Mouse (Mus musculus): ENCODE results near the gene Rpl12.
"Not testable (repeated sequence)": the region's sequence is repeated elsewhere in the genome, so short reads cannot be mapped to it uniquely, and the experiment has no call there.

Gene Rpl12

DNA sequence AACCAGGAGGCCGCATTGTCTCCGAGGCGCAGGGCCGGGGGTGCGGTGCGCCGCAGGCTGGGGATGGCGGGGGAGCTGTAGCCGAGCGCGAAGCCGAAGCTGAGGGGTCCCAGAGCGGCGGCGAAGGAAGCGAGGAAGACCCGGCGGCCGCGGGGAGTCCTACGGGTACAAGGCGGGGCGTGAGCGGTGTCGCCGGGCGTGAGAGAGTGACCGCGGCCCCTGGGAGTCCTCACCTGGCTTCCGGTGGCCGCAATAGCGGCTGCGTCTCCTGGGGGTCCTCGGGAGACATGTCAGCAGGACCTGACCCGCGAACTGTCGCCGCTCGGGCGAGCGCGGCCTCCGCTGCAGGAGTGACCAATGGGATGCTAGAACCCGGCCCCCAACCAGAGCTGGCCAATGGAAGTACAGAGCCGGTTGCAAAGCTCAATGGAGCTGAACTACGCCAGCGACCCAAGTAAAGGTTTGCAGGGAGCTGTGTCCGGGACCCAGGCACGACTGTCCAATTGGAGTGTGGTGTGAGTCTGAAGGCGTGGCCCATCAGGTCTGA is 20.4 kb downstream of the Rpl12 start, which contains the start of gene Slc2a8:
Gene Slc2a8, minus strand, starts transcription at position 359 of the 547 bp plus-strand sequence.
- DNase-seq (ENCODE audit: low spot score in 2 of 2), result peak; percentile 91 to 95

- DNase-seq (ENCODE audit: low spot score in 2 of 2), result no peak
Measured at GRCm38 (mm10) chr2:32982700-32983099, 21.3 kb downstream of the Rpl12 start.

GRCm38 (mm10) chr2:32983617-32984016 is 22.3 kb downstream of the Rpl12 start:
- no peak for DNase-seq (ENCODE audit: low spot score in 2 of 2)

GRCm38 (mm10) chr2:32985844-32986243 is 24.5 kb downstream of the Rpl12 start:
- no peak for DNase-seq (ENCODE audit: low spot score in 2 of 2)

DNA sequence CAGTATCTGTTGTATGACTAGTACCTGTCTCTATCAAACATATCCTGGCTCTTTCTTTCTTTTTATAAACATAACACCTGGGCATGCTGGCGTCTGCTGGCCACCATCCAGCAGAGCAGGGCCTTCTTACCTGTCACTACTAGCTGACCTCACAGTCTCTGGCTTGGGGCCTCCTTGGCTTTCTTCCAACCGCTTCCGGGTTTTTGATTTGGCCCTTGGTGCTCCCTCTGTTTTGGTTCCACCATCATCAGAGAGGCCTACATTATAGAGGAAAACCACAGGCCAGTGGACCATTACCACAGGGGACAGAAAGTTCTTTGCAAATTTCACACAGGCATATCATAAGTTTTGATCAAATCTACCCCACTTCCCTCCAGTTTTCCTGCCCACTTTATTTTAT is 28.0 kb downstream of the Rpl12 start:
- no peak for DNase-seq (ENCODE audit: low spot score in 2 of 2)

- no peak for DNase-seq (ENCODE audit: low spot score in 2 of 2)
Measured at GRCm38 (mm10) chr2:32990167-32990832, 28.9 kb downstream of the Rpl12 start.

DNA sequence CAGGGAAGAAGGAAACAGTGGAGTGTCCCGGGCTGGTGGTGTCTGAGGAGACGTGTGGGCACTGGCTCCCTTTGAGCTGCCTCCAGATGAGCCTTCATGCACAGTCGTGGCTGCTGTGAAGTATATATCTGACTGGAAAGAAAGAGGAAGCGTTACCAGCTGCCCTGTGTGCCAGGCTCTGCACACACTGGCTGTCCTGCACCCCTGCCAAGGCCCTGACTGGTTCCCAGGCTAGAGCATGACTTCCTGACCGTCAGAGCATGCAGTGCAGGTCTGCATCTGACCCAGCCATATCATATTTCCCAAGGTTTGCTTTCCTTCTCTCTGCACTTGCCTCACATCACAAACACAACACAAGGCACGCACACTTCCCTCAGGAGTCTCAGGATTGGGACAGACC is 30.8 kb downstream of the Rpl12 start:
- DNase-seq (ENCODE audit: low spot score in 2 of 2), result no peak

- no peak for DNase-seq (ENCODE audit: low spot score in 2 of 2)
Measured at GRCm38 (mm10) chr2:32997081-32997480, 35.7 kb downstream of the Rpl12 start.

GRCm38 (mm10) chr2:32997792-32998191 is 36.4 kb downstream of the Rpl12 start:
- DNase-seq (ENCODE audit: low spot score in 2 of 2), result no peak

DNA sequence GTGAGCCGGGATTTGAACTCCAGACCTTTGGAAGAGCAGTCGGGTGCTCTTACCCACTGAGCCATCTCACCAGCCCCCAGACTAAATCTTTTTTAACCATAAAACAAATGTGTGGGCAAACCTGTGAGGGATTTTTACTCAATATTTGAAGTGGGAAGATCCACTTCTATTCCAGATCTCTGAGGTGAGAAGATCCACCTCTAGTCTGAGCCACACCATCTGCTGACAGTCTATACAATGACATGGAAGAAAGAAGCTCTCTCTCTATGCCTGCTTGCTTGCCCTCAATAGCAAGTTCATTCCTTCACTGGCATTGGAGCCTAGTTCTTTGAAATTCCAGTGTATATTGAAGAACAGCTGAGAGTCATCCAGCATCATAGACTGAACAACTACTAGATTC is 38.4 kb downstream of the Rpl12 start:
- no peak for DNase-seq (ENCODE audit: low spot score in 2 of 2)

- DNase-seq (ENCODE audit: low spot score in 2 of 2), result no peak
Measured at GRCm38 (mm10) chr2:33002144-33002543, 40.8 kb downstream of the Rpl12 start.

DNA sequence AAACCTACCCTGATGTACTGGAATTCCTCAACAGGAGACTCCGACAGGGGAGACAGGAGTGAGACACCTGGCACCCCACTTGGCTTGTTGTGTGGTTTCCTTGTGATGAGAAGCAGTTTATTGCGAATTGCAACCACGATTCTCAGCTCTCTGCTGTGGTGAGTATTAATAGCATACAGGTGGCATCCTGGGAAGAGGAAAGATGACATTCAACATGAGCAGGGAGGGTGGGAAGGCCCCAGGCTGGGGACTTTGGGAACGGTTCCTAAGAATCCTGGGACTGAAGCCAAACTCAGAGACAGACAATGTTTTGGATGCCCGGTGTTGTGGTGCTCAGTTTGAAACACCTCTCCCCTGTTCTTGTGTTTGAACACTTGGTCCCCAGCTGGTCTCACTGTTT is 43.7 kb downstream of the Rpl12 start:
- no peak for DNase-seq (ENCODE audit: low spot score in 2 of 2)

DNA sequence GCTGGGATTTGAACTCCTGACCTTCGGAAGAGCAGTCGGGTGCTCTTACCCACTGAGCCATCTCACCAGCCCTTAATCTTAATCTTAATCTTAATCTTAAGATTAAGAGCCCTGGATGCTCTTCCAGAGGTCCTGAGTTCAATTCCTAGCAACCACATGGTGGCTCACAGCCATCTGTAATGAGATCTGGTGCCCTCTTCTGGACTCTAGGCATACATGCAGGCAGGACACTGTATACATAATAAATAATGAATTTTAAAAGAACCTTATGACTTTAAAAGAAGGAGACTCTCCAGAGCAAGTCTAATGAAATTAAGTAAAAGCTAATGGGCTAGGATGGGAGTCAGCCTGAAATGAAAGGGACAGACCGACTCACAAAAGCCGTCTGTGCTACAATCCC is 47.7 kb downstream of the Rpl12 start:
- not testable (repeated sequence) for DNase-seq (ENCODE audit: low spot score in 2 of 2)

- DNase-seq (ENCODE audit: low spot score in 2 of 2), result peak in 1 of 2 experiments; percentile 51
Measured at GRCm38 (mm10) chr2:33014877-33015276, 53.5 kb downstream of the Rpl12 start.

All from right cerebral cortex, postnatal 36 days (tissue).